Mouse (Mus musculus): ENCODE measurements around the gene Gm49322. TPM values are rescaled to one million over a fixed set of nuclear protein-coding genes. Genes with fewer than 3 reads are reported as not detected.
"Not testable (repeated sequence)": the region's sequence is repeated elsewhere in the genome, so short reads cannot be mapped to it uniquely, and the experiment has no call there.

Gm49322 gene
- polyA plus RNA-seq, 2 experiments from 2014 or later = 11.1 to 13.6 TPM

- ATAC-seq = no peak
Observed at GRCm38 (mm10) chr10:80613821-80614220, 8.0 kb downstream of the Gm49322 start.

- no peak for ATAC-seq
Observed at GRCm38 (mm10) chr10:80614351-80614750, 8.5 kb downstream of the Gm49322 start.

- peak; percentile 63 for ATAC-seq
Observed at GRCm38 (mm10) chr10:80618181-80618580, 12.4 kb downstream of the Gm49322 start.

DNA sequence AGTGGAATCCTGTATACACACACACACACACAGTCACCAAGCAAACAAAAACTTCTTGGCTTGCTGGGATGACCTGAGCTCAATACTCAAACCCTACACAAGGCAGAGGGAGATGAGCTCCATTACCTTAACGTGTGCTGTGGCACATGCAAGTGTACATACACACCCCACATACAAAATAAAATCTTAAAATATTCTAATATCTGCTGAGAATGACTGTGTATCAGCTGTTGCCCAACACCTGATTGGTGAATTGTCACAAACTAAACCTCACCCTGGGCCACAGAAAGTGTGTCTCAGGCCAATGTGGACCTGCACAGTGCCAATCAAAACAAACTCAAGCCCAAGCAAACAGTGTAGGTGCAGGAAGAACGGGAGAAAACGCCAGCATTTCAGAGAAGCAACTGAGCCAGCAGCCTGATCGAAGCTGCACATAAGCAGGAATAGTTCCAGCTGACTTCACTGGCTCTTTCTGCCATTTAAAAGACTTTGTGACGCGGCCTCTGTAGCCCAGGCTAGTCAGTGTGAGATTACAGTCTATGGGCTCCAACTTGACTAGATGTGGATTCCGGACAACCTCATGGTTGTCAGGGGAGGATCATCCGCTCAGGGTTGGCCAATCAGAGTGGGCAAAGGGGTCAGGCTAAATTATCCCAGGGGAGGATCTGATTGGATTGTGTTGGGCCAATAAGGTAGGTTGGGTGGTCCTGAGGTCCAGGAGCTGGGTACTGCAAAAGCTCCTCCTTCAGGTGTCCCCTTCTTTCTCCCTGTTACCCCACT lies 13.8 kb downstream of the Gm49322 start:
- no peak for ATAC-seq

GRCm38 (mm10) chr10:80620365-80620764 lies 14.5 kb downstream of the Gm49322 start:
- ATAC-seq = no peak

DNA sequence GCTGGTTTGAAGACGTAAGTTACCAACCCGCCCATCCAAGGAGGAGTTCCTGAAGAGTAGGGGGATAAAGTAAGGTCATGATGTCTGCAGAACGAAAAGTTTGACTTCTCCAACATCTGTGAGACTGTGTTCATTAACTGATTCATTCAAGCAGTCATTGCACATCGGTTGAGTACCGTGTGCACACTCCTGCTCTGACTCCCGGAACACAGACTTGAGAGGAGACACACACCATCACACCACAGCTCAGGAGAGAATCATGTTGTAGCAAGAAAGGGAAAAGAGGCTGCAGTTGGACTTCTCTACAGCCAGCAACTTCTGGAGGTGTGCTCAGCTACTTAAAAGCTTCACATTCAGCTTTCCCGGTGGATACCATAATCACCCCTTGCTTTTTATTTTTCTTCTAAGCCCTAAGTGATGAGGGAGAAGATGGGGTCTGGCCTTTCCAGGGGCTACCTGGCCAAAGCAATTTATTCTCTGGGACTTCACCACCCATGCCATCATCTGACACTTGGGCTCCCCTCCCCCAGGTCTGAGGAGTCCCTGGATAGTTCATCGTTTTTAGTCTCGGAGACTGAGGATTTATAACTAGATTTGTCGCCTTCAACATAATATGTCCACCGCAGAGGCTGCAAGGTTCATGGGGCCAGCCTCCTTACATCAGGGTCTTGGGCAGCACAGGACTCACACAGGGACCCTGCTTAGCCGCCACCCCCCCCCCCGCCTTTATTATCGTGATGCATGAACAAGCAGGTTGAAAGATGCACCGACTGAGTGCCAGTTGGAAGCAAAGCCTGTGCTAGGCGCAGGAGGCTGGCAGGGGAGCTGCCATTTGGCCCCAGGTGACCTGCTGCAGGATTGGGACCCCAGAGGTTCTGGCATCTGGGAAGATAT lies 15.2 kb downstream of the Gm49322 start:
- ATAC-seq = no peak

DNA sequence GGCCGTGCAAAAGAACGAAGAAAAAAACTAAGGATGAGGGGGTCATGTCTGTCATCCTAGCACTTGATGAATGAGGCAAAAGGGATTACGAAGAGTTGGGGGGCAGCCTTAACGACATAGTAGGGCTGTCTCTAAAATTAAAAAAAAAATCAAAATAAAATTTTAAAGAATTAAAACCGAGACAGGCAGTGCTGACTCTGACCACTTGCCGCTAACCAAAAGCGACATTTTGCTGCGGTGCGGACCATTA lies 15.8 kb downstream of the Gm49322 start:
- no peak for ATAC-seq

DNA sequence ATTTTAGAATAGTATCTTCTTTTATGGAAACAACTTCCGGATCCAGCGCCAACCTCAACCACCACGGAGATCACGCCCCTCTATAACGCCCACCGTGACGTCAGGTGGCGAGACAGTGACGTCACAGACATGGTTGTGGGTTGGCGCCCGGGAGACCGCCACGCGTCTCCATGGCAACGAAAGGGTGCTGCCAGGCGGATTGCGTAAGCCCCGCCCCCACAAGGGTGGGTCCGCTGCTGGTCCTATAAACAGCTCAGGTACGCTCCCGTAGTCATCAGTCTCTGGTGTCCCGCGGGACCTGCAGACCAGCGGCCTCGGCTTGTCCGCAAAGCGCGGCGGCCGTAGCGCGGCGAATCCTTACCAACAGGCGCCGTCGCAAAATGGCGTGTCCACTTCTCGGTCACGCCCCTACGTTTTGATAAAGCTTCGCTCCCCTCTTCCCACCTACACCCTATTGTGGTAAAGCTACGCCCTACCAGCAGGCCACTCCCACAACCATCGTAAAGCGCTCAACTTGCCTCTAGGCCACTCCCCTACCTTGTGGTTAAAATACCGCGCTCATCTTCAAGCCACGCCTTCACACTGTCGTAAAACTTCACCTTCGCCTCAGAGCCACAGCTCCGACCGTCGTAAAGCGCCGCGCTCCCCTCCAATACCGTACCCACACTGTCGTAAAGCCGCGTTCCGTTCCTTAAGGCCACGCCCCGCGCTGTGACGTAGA lies 16.3 kb downstream of the Gm49322 start:
- ATAC-seq = peak; percentile 80

- no peak for ATAC-seq
Observed at GRCm38 (mm10) chr10:80622661-80623456, 17.0 kb downstream of the Gm49322 start, which contains the start of gene Csnk1g2. TSS of gene Csnk1g2 (plus strand) at chr10:80622838.

- peak; percentile 13 for ATAC-seq
Observed at GRCm38 (mm10) chr10:80623457-80624191, 17.8 kb downstream of the Gm49322 start.

GRCm38 (mm10) chr10:80625764-80626163 lies 19.9 kb downstream of the Gm49322 start:
- no peak for ATAC-seq

- ATAC-seq = no peak
Observed at GRCm38 (mm10) chr10:80627685-80628084, 21.9 kb downstream of the Gm49322 start.

- ATAC-seq = peak; percentile 92
Observed at GRCm38 (mm10) chr10:80628925-80629324, 23.1 kb downstream of the Gm49322 start.

GRCm38 (mm10) chr10:80635345-80635744 lies 29.5 kb downstream of the Gm49322 start:
- ATAC-seq = no peak

GRCm38 (mm10) chr10:80646936-80647335 lies 41.1 kb downstream of the Gm49322 start:
- ATAC-seq = no peak

- ATAC-seq = not testable (repeated sequence)
Observed at GRCm38 (mm10) chr10:80649910-80650309, 44.1 kb downstream of the Gm49322 start.

DNA sequence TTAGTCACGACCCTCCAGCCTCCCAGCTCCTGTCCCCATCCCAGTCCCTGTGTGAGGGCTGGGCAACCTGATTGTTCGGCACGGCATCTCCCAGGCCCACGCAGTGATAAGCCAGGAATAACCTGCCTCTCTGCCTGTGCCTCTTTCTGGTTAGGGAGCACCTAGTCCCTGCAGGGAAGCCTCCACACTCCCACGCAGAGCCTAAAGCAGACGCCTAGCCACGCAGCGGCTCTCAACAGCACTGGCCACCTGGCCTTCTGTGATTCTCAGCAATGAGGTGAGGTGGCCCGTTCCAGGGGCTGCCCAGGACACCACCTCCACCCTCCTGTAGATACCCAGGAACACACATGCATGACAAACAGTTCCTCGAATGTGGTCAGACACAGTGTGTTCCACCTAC lies 44.6 kb downstream of the Gm49322 start:
- ATAC-seq = no peak

GRCm38 (mm10) chr10:80653156-80653720 lies 47.4 kb downstream of the Gm49322 start:
- ATAC-seq = no peak

DNA sequence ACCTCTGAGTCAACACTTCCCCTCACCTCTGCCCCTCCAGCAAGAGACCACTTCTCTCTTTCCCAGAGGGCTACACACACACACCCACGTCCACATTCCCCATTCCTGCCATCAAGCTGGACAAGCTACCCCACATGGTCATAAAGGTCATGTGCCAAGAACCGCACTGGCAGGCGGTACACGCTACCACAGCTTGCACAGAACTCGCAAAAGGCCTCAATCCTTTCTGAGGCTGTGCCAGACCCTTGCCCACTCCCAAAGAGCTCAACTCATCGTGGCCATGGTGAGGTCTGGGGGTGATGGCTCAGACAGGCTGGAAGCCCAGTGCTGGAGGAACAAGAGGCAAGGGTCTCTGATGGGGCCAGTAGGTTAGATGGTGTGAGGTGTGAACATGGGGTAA lies 49.0 kb downstream of the Gm49322 start:
- ATAC-seq = no peak

- ATAC-seq = no peak
Observed at GRCm38 (mm10) chr10:80655406-80656129, 49.7 kb downstream of the Gm49322 start.
